Mouse (Mus musculus) cerebellum, adult 2 months (tissue): ENCODE measurements at regions not wholly inside any gene's neighbourhood (a gene's known extent, or its start where the extent isn't known, plus 50 kb on each side); places are given as distances from the start of the nearest gene placed in this dataset.

Experiments
- DNase-seq, 2 experiments: peaks; one replicate each; pipeline ENCODE4 v3.0.0; 2021
- H3K27ac ChIP-seq: fragments of 200-500 bp; 2 replicates; pipeline ENCODE4 v1.5.1; 2012; ENCODE audit warnings: low read length, control low read depth, inconsistent platforms; ENCODE audit not compliant: insufficient read depth
- H3K27me3 ChIP-seq: fragments of 200-500 bp; 2 replicates; pipeline ENCODE4 v1.6.1; 2012; ENCODE audit warnings: inconsistent platforms, mild to moderate bottlenecking, low read length, moderate library complexity; ENCODE audit not compliant: control insufficient read depth, insufficient read depth
- H3K4me1 ChIP-seq: fragments of 200-500 bp; 2 replicates; pipeline ENCODE4 v1.6.1; 2011; ENCODE audit warnings: low read length; ENCODE audit not compliant: control insufficient read depth, insufficient read depth
- H3K4me3 ChIP-seq: fragments of 200-500 bp; replicated peaks from 2 replicates; pipeline ENCODE3; 2011; ENCODE audit warnings: mild to moderate bottlenecking, low read depth, low read length, control low read depth; ENCODE audit not compliant: insufficient read depth
- CTCF ChIP-seq: fragments of 200-500 bp; IDR thresholded peaks from 2 replicates; pipeline ENCODE4 v1.5.1; 2011; ENCODE audit warnings: low read depth, mild to moderate bottlenecking, control low read depth, low read length, moderate library complexity, borderline replicate concordance; ENCODE audit not compliant: insufficient read depth
- POLR2A ChIP-seq: fragments of 200-500 bp; IDR thresholded peaks from 2 replicates; pipeline ENCODE4 v1.6.1; 2011; ENCODE audit warnings: low read length, control low read depth, borderline replicate concordance; ENCODE audit not compliant: insufficient read depth
- WGBS: fragments of 180-500 bp; shearing (Covaris S2); methylation state at CpG from one replicate; pipeline ENCODE4 v1.1.7; 2018; 5-methylcytosine and 5-hydroxymethylcytosine counted together

DNA sequence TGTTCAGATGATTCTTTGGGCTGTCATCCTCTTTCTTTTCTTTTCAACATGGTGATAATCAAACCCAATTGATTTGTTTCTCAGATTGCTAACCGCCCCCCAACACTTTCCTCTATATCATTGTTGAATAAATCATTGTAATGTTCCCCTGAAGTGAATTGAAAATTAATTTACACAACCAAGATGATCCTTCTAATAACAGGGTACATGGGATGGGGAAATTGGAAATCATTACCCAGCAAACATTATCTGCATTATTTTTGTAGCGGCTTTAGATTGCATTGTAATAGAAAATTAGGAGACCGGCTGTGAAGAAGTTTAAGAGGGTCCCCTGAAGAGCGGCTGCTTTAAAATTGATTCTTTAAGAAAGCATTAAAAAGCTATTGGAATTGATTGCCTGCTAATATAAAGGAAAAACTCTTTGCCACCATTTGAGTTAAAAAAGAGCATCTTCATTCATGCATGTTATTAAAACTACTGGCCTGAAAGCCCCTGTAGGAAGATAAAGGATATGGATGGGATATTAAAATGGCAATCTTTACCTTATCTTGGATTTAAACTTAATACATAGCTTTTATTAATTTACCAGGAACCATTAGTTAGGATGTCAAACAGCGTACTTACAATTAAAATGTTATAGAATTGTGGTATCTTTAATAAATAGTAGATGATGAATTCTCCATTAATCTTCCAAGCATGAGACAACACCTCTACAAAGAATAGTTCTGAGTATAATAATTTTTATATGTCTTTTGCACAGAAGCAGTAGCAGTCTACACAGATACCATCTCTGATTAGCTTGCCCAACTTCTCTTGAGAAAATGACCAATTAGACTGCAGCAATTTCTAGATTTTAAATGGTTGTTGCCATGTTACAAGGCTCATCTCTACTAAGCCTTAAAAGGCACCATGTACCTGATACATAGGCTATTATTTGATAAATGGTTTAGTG is 127.0 kb upstream of the Hs3st5 start:
- TF ChIP-seq CTCF, result no peak
- TF ChIP-seq POLR2A, result no peak
- H3K27ac ChIP-seq, result no peak overlapping the region
- no peaks in the 10 kb centered on the region for H3K27me3 ChIP-seq
- H3K4me3 ChIP-seq, result no peak overlapping the region
- H3K4me1 ChIP-seq, result no peaks in the 10 kb centered on the region
- 97% methylated on average over 5 of the region's 5 CpGs for WGBS
- no peak for DNase-seq

- no peak overlapping the region for H3K4me3 ChIP-seq
- 10% methylated on average over 4 of the region's 4 CpGs for WGBS
- DNase-seq, result no peak
- no peak overlapping the region for H3K27ac ChIP-seq
- no peaks in the 10 kb centered on the region for H3K27me3 ChIP-seq
- H3K4me1 ChIP-seq, result no peaks in the 10 kb centered on the region
- no peak for TF ChIP-seq CTCF
- TF ChIP-seq POLR2A, result no peak
Observed at GRCm38 (mm10) chr10:36383331-36383730, 123.3 kb upstream of the Hs3st5 start.

GRCm38 (mm10) chr10:36390062-36390461 is 116.6 kb upstream of the Hs3st5 start:
- no peak for TF ChIP-seq POLR2A
- TF ChIP-seq CTCF, result no peak
- 80% methylated on average over 2 of the region's 2 CpGs for WGBS
- DNase-seq, result no peak

GRCm38 (mm10) chr10:36393586-36393985 is 113.0 kb upstream of the Hs3st5 start:
- Histone ChIP-seq H3K27me3 (no peaks in the 10 kb centered on the region), H3K4me3 (no peak overlapping the region), H3K4me1 (no peaks in the 10 kb centered on the region), H3K27ac (no peak overlapping the region)
- WGBS, result 21% methylated on average over 4 of the region's 4 CpGs
- TF ChIP-seq POLR2A, result no peak
- TF ChIP-seq CTCF, result no peak
- peak in 1 of 2 experiments; percentile 1 for DNase-seq

More at GRCm38 (mm10) chr10:36390062-36390461, 116.6 kb upstream of the Hs3st5 start:
- H3K27ac ChIP-seq, result no peak overlapping the region
- no peak overlapping the region for H3K4me3 ChIP-seq
- H3K27me3 ChIP-seq, result no peaks in the 10 kb centered on the region
- no peaks in the 10 kb centered on the region for H3K4me1 ChIP-seq

DNA sequence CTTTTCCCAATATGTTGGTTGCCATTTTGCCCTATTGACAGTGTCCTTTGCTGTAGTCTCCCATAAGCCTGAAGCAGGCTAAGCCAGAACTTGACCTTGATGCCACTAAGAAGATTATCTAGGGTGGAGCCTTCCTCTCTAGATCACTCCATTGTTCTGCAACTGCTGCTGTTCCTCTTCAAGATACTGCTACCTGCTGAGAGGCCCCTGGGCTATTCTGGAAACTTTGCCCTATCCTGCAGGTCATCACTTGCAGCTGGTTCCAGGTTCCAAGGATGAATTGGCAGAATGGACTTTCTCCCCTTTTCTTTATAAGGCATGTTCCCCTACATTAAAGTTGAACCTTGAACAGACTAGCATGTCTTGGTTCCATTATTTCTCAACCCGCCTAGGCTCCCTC is 110.0 kb upstream of the Hs3st5 start:
- Histone ChIP-seq H3K27me3 (no peaks in the 10 kb centered on the region), H3K27ac (no peak overlapping the region), H3K4me1 (no peaks in the 10 kb centered on the region), H3K4me3 (no peak overlapping the region)
- DNase-seq, result no peak
- WGBS, result 97% methylated on average over 1 of the region's 1 CpGs
- TF ChIP-seq POLR2A, result no peak
- no peak for TF ChIP-seq CTCF

DNA sequence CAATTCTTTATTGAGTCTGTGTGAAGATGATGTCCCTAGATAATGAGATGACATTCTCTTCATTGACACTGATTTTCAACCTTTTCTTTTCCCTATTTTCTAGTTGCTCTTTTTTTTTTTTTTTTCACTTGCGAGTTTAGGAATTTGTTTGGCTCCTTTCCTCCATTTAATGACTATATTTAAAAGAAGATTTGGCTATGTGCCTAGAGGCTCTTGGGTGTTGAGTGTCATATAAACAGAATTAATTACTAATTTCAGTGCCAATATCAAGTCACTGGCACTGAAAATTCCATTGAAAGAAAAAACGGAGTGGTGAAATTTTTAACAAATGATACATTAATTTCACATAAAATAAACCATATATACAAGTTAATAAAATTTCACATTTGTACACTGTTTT is 98.6 kb upstream of the Hs3st5 start:
- 8% methylated on average over 2 of the region's 2 CpGs for WGBS
- Histone ChIP-seq H3K27me3 (no peaks in the 10 kb centered on the region), H3K4me1 (no peaks in the 10 kb centered on the region), H3K27ac (no peak overlapping the region), H3K4me3 (no peak overlapping the region)
- DNase-seq, result no peak
- no peak for TF ChIP-seq CTCF
- no peak for TF ChIP-seq POLR2A

DNA sequence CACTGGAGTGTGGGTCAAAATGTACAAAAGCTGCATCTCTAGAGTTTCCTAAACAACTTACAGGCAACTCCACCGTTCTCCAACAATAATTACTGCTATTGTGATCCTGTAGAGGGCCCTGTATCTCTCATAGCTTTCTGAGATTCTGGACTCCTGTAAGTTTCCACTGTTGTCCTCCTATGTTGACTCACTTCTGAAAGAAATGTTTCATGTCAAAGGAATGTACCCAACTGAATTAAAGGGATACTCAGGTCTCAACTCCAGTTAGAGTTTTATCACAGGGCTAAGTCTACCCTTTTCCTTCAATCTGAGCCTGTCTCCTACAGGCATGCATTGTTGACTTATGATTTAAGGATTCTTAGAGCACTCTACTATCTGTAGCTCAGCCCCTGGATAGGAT is 75.3 kb upstream of the Hs3st5 start:
- no peak for DNase-seq
- Histone ChIP-seq H3K27ac (no peak overlapping the region), H3K4me3 (no peak overlapping the region), H3K27me3 (no peaks in the 10 kb centered on the region), H3K4me1 (no peaks in the 10 kb centered on the region)
- 90% methylated on average over 1 of the region's 1 CpGs for WGBS
- no peak for TF ChIP-seq CTCF
- no peak for TF ChIP-seq POLR2A

GRCm38 (mm10) chr10:36437420-36437819 is 69.2 kb upstream of the Hs3st5 start:
- no peak for TF ChIP-seq POLR2A
- H3K4me1 ChIP-seq, result no peaks in the 10 kb centered on the region
- no peaks in the 10 kb centered on the region for H3K27me3 ChIP-seq
- DNase-seq, result no peak
- WGBS, result 89% methylated on average over 2 of the region's 2 CpGs
- H3K4me3 ChIP-seq, result no peak overlapping the region
- H3K27ac ChIP-seq, result no peak overlapping the region
